Mouse (Mus musculus) olfactory bulb, adult 2 months (tissue): ENCODE results near the gene Vldlr.

ENCODE experiments used
- CTCF ChIP-seq: fragments of 200-500 bp; IDR thresholded peaks from 2 replicates; pipeline ENCODE4 v1.5.1; 2012; ENCODE audit warnings: low read depth, mild to moderate bottlenecking, low read length, moderate library complexity; ENCODE audit not compliant: insufficient read depth
- POLR2A ChIP-seq: fragments of 200-500 bp; IDR thresholded peaks from 2 replicates; pipeline ENCODE4 v1.6.1; 2012; ENCODE audit warnings: mild to moderate bottlenecking, low read depth, low read length, moderate library complexity; ENCODE audit not compliant: insufficient read depth

GRCm38 (mm10) chr19:27176558-27176957 lies 39.7 kb upstream of the Vldlr start:
- TF ChIP-seq CTCF (no peak), POLR2A (no peak)
